Mouse (Mus musculus) forelimb bud, embryonic 11.5 days (tissue): ENCODE measurements at regions not wholly inside any gene's neighbourhood (a gene's known extent, or its start where the extent isn't known, plus 50 kb on each side); places are given as distances from the start of the nearest gene placed in this dataset.
"Not testable (repeated sequence)": the region's sequence is repeated elsewhere in the genome, so short reads cannot be mapped to it uniquely, and the experiment has no call there.

Experiments
- DNase-seq: peaks from one replicate; pipeline ENCODE4 v3.0.0-alpha.2; 2012; ENCODE audit warnings: low read depth, low spot score

- no peak for DNase-seq
Observed at GRCm38 (mm10) chr5:39336484-39336985, 418.7 kb downstream of the Hs3st1 start.

DNA sequence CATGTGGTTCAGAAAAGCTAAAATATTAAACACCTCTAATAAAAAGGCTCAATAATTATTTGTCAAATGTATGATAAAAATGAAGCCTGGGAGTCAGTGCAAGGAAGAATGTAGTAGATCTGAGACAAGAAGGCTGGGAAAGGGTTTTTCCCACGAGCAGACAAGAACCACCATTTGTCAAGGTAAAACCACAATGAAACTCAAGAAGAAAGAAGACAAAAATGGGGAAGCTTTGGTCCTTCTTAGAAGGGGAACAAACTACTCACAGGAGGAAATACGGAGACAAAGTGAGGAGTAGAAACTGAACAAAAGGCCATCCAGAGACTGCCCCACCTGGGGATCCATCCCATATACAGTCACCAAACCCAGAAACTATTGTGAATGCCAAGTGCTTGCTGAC lies 420.0 kb downstream of the Hs3st1 start:
- DNase-seq, result no peak

- no peak for DNase-seq
Observed at GRCm38 (mm10) chr5:39334241-39334640, 421.0 kb downstream of the Hs3st1 start.

- no peak for DNase-seq
Observed at GRCm38 (mm10) chr5:39325399-39325798, 429.9 kb downstream of the Hs3st1 start.

DNA sequence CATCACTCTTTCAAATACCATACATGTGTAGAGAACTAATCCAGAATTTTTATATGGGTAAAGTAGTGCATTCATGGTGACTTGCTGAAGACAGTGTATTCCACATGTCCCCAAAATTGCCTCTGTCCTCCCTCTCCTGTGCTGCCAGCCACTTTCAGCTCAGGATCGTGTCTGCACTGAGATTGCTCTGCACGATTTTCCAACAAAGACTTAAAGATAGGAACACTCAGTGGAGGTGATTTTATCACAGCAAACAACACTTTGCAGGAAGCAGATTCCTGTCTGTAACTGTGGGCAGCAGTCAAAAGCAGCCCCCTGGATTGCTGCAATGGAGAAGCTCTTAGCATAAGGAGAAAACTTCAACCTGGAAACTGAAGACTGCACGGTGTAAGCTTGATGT lies 438.8 kb downstream of the Hs3st1 start:
- DNase-seq, result no peak

DNA sequence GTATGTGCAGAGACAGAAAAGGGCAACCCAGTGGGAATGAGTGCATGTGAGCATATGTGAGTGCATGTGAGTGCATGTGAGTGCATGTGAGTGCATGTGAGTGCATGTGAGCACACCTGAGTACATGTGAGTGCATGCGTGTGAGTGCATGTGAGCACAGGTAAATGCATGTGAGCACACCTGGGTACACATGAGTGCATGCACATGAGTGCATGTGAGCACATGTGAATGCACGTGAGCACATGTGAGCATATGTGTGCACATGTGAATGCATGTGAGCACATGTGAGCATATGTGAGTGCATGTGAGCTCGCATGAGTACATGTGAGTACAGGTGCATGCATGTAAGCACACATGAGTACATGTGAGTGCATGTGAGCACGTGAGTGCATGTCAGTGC lies 434.6 kb upstream of the Clnk start:
- no peak for DNase-seq

GRCm38 (mm10) chr5:39305794-39306193 lies 429.2 kb upstream of the Clnk start:
- DNase-seq, result no peak

GRCm38 (mm10) chr5:39292849-39293248 lies 416.2 kb upstream of the Clnk start:
- DNase-seq, result peak; percentile 3

- no peak for DNase-seq
Observed at GRCm38 (mm10) chr5:39281021-39281420, 404.4 kb upstream of the Clnk start.

GRCm38 (mm10) chr5:39273710-39274385 lies 397.2 kb upstream of the Clnk start:
- DNase-seq, result no peak

- DNase-seq, result no peak
Observed at GRCm38 (mm10) chr5:39267106-39267505, 390.5 kb upstream of the Clnk start.

DNA sequence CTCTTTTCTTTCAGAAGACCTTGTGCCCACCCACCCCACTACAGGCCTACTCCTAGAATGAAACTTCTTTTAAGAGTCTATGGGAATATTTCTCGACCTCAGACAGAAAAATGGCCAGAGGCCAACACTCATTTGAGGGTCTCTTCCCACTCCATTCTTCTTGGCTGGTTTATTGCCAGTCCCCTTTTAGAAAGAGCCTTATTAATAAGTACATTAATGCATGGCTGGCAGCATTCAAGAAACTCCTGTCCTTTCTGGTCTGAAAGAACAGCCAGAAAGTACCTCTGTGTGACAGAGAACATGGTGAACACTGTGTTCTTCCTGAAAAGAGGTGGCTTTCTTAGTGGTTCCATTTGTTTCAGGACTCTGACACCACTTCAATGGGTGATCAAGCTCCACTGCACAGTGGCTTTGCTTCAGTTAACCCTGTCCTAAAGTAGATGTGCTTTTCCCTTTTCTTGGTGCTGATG lies 384.1 kb upstream of the Clnk start:
- no peak for DNase-seq

GRCm38 (mm10) chr5:39257745-39258144 lies 381.1 kb upstream of the Clnk start:
- no peak for DNase-seq

- no peak for DNase-seq
Observed at GRCm38 (mm10) chr5:39252206-39252605, 375.6 kb upstream of the Clnk start.

GRCm38 (mm10) chr5:39251021-39251420 lies 374.4 kb upstream of the Clnk start:
- DNase-seq, result no peak

- DNase-seq, result no peak
Observed at GRCm38 (mm10) chr5:39219698-39220097, 343.1 kb upstream of the Clnk start.

GRCm38 (mm10) chr5:39216326-39216725 lies 339.7 kb upstream of the Clnk start:
- no peak for DNase-seq

DNA sequence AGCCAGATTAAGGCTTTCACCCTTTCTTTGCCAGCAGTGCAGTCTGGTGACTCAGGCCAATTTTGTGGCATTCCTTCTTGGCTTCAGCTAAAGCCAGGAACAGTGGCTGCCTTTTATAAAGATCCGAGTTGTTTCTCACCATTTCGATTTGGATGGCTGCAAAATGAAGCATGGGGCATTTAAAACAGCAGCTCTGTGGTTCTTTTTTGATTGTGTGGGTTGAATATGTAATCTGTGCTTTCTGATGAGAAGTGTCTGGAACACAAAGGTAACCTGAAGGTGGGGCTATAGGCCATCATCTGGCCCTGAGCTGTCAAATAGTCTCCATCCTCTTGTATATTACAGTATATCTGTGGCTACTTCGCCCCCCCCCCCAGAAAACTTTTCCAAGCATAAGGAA lies 338.4 kb upstream of the Clnk start:
- DNase-seq, result no peak

GRCm38 (mm10) chr5:39212550-39212949 lies 335.9 kb upstream of the Clnk start:
- no peak for DNase-seq

DNA sequence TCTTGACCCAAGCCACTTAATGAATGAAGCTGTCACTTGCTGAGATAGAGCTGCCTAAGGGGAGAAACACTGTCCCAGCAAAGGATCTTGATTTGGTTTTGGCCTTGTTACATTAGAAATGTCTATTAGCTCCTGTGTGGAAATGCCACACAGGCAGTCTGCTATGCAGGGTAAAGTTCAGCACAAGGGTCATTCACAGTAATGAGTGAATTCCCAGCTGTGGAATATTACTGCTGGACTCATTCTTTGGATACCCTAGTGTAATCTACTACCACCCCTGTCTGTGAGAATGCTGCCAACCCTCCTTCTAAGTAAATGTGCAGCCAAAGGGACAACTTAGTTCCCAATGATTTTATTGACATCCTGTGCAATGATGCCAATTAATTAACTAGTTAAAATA lies 322.2 kb upstream of the Clnk start:
- DNase-seq, result no peak

GRCm38 (mm10) chr5:39191153-39191552 lies 314.5 kb upstream of the Clnk start:
- not testable (repeated sequence) for DNase-seq

DNA sequence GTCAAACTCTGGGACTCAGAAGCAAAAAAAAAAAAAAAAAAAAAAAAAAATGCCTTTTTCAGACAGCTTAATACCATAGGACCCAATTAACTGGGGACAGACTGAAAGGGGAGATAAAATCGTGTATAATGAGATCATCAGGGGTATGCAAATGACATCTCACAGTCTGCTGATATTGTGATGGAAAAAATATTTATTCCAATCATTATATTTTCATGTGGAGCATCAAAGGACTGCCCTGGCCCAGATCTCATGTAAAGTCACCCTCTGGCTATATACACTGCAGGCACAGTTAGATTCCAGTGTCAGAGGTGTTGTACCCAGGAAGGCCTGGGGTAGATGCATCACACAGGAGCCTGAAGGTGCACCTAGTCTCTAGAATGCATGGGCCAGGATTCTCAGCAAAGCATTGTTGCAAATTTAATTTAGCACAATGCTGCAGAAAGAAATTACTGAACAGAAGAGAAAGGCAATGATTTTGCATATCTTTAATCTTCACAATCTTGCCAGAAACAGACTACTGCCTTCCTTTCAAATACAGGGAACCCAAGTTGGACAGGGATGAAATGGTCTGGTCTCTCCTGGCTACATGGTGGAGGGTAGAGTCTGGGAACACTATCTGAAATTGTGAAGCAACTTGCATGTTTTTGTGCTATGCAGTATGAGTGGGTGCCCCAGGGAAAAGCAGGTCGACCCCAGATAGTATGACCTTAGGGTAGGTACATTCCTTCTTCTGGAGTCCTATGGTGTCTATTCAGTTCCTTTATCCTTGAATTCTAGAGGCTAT lies 305.2 kb upstream of the Clnk start:
- no peak for DNase-seq

DNA sequence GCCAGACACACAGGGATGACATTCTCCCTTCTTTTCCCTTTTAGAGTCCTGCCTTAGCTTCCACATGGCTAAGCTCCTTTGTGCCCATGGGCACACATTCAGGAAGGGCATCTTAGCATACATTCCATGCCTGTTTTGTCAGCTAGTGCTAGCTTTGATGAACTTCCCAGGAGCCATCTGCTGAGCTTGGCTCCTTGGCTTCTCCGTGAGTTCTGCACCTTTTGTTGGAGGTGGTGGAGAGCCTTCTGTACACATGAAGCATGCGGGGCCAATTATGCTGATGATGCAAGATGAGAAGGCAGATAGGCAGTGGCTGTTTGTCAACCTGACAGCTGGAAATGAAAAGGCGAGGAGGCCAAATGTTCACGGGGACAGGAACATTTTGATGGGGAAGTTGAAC lies 304.4 kb upstream of the Clnk start:
- DNase-seq, result no peak
